In genomic region chr1:55792817-55793216, GRCm38 (mm10) we compare ENCODE assay signal across 12 mouse cellular contexts.
DNase-seq lines count a peak whose midpoint lies in the region; ATAC-seq and TF ChIP-seq lines count a peak whose summit lies in the region.
"Had no signal": no experiment of that assay in that cellular context is flagged by ENCODE, and none has a peak within 500 bp of the region (broad histone marks: within the 10 kb centered on the region; RNA-seq: fewer than 3 reads in every experiment).

No protein-coding gene starts in this region.

- H3K4me1 ChIP-seq in lung, adult 2 months (ENCODE audit: control insufficient read depth, insufficient read depth, low read length) = no peaks in the 10 kb centered on the region
- H3K4me1 ChIP-seq: forebrain, embryonic 15.5 days; heart, embryonic 13.5 days had no signal

- ATAC-seq in monocyte, adult 5-6 weeks (replicated peaks; ENCODE audit: insufficient number of reproducible peaks, low FRiP score, low TSS enrichment, poor library complexity, severe bottlenecking) = no peak; the same call in 1 of the 2 replicates
- ATAC-seq: forebrain, embryonic 15.5 days; hindbrain, postnatal 0 days had no signal

- no peaks in the 10 kb centered on the region for H3K36me3 ChIP-seq in splenic B cell, adult 2 months (ENCODE audit: control insufficient read depth, insufficient read depth, low read length, poor library complexity, severe bottlenecking)
- H3K36me3 ChIP-seq: forebrain, embryonic 15.5 days; heart, embryonic 13.5 days had no signal

- DNase-seq in spleen, adult 12 weeks (ENCODE audit: low spot score) = peak; percentile 1
- no peak for DNase-seq in spleen, adult 18-20 months
- peak; percentile 32 to 82 for DNase-seq in layer of hippocampus, adult 18-20 months (ENCODE audit: low spot score in 2 of 2)
- DNase-seq in left cerebral cortex, postnatal 14 days (ENCODE audit: low spot score in 2 of 2) = peak; percentile 60 to 65
- DNase-seq in splenic B cell, adult 2 months (ENCODE audit: low read depth, low spot score) = peak; percentile 65
- DNase-seq in lung, adult 2 months = no peak
- no peak for DNase-seq in testis, postnatal 14 days (ENCODE audit: low spot score)
- DNase-seq: lung, embryonic 14.5 days had no signal

- WGBS in lung, adult 2 months = 60% methylated on average over 6 of the region's 6 CpGs

- no peaks in the 10 kb centered on the region for H3K27me3 ChIP-seq in splenic B cell, adult 2 months (ENCODE audit: control insufficient read depth, insufficient read depth, low read length, poor library complexity, severe bottlenecking)
- H3K27me3 ChIP-seq: forebrain, embryonic 15.5 days; heart, embryonic 13.5 days had no signal

- TF ChIP-seq POLR2A in lung, adult 2 months (IDR thresholded peaks at IDR 0.05; ENCODE audit: borderline replicate concordance, extremely low read depth, low read depth, low read length) = no peak

- no peak for TF ChIP-seq CTCF in lung, adult 2 months (IDR thresholded peaks at IDR 0.05; ENCODE audit: insufficient read depth, low read length)

- intact Hi-C loops in left cerebral cortex, postnatal 14 days (cut with DNase I) = no loop called here

- H3K4me3 ChIP-seq in lung, adult 2 months (replicated peaks; ENCODE audit: extremely low read depth, low read depth, low read length) = no peak overlapping the region
- H3K4me3 ChIP-seq: forebrain, embryonic 15.5 days; heart, embryonic 13.5 days had no signal

Comparison
In these comparisons a context has a peak if more than half of its experiments do, and no peak if none do; other contexts are left out.
1. DNase-seq: peak in spleen, adult 12 weeks (single experiment), layer of hippocampus, adult 18-20 months (2 of 2), left cerebral cortex, postnatal 14 days (2 of 2) and splenic B cell, adult 2 months (single experiment); none in spleen, adult 18-20 months (0 of 2), lung, adult 2 months (single experiment) and testis, postnatal 14 days (single experiment).